Mouse (Mus musculus): ENCODE results near the gene Ccdc124.
"Not testable (repeated sequence)": the region's sequence is repeated elsewhere in the genome, so short reads cannot be mapped to it uniquely, and the experiment has no call there.

The Ccdc124 gene

GRCm38 (mm10) chr8:70895571-70896259, 22.0 kb upstream of the Ccdc124 start:
- DNase-seq (ENCODE audit: low spot score) = not testable (repeated sequence)

DNA sequence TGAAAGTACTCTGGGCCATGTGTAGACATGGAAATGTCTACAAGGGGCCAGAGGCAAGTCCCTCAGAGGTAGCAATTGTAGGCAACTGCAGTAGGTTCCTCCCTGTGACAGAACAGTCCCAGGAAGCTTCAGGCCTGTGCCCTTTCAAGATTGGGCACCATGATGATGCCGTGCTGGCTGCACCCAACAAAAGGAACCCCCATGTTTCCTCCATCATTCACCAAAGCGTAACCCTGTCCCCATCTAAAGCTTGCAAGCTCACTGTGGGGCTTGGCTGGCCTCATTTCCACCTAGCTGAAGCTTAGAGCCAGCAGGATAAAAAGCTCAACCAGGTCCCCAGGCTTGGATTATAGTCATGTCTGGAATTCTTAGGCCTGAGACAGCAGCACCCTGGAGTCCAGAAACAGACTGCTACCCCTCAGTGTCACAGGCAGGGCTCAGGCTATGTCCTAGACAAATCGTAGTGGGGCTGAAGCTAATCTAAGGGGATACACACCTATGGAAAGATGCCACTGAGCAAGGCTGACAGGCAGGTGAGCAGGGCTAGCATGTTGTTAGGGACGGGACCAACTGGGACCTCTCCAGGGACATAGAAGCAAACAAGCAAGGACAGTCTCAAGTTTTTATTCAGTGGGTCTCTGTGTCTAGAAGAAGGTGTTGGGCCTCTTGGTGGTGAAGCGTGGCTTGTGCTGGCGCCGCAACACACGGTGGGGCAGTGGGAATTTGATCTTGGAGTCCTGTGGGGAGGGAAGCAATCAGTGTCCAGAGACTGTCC, 21.2 kb upstream of the Ccdc124 start:
- DNase-seq (ENCODE audit: low spot score) = no peak

- DNase-seq (ENCODE audit: low spot score) = no peak
Measured at GRCm38 (mm10) chr8:70894385-70894720, 20.6 kb upstream of the Ccdc124 start.

DNA sequence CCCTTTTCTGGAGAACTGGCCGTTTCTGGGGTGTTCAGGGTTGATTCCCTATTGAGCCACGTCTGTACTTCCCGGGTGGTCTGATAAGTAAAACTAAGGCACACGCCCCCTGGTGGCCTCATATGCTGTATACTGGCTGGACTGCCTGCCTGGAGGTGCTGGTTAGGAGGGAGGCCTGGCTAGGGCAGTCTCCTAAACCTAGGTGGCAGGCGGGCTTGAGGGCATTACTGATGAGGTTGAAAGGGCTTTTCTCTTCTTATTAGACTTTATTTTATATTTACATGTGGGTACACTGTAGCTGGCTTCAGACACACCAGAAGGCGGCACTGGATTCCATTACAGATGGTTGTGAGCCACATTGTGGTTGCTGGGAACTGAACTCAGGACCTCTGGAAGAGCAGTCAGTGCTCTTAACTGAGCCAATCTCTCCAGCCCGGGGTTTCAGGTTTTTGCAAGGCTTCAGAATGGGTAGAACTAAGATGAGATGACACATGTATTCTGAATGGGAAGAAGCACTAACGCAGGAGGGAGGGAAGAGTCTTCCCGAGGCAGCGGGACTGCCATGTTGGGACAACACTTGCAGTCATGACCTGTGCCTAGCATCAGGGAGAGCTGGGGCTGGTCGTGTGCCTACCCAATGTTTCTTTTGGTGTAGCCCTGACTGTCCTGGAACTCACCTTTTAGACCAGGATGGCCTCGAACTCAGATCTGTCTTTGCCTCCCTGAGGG, 20.1 kb upstream of the Ccdc124 start:
- peak; percentile 64 for DNase-seq (ENCODE audit: low spot score)

- no peak for DNase-seq (ENCODE audit: low spot score)
Measured at GRCm38 (mm10) chr8:70892896-70893655, 19.3 kb upstream of the Ccdc124 start.

DNA sequence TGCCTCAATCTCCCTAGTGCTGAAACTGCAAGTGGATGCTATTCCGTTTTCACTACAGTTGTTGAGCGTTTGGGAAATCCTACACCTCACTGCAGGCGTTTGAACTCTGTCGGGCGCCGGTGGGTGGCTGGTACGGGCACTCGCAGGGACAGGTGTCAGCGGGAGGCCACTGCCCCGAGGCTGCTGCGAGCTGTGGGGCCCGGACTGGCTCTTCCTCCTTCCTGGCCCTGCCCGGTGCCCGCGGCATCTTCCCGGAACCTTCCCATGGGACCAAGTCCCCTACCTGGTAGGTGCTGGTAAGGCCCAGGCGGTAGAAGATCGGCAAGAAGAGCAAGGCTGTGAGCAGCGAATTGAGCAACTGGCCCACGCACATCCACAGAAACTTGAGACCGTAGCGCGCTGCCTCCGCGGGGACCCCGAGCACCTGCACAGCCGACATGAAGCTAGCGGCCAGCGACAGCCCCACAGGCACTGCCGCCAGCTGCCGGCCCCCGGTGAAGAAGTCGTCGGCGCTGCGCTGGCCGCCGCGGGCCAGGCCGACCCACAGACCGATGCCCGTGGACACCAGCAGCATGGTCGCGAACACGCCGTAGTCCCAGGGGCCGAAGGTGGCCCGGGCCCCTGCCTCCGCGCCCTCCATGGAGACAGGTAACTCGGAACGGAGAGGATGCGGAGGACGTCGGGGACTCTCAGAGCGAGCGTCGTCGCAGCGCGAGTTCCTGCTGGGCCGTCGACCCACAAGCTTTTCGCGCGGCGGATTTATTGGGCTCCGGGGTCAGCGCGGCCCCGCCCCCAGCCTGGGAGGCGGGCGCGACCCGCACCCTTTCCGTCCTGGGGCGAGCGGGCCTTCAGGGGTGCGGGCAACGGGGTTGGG, 18.5 kb upstream of the Ccdc124 start, which contains the start of gene Slc5a5:
Gene Slc5a5 (minus strand): TSS at position 736 of the 874 bp plus-strand sequence.
- DNase-seq (ENCODE audit: low spot score) = no peak

GRCm38 (mm10) chr8:70891356-70891755, 17.6 kb upstream of the Ccdc124 start:
- DNase-seq (ENCODE audit: low spot score) = no peak

DNA sequence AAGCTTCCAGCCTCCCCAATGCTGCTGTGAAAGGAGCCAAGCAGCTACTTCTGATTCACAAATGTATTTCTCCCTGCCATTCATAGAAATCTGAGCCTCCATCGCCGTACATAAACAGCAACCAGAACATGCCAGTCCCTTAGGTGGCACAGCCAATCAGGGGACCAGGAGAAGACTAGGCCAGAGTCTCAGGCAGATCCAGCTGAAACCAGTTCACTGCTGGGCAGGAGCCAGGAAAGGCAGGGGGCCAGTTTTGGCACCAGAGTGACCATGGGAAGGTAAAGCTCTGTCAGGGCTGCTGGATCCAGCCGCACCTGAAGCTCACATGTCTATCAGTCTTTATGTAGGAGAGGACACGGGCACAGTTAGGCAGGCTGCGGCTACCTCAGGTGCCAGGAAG, 16.9 kb upstream of the Ccdc124 start:
- DNase-seq (ENCODE audit: low spot score) = no peak

DNA sequence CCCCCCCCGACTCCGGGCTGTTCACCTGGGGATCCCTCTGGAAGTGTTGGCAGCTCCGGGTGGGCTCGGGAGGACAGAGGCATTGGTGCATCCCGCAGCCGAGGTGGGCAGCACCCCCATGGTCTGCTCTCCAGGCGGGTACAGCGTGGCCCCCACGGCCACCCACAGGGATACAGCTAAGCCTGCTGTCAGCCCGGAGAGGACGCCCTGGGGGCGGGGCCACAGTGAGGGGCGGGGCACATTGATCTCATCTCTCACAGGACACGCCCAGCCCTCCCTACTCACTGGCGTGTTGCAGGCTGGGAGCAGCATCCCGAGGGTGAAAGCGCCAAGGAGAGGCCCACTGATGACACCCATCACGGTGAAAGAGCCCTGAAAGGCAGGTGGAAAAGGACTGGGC, 13.9 kb upstream of the Ccdc124 start:
- DNase-seq (ENCODE audit: low spot score) = no peak

DNA sequence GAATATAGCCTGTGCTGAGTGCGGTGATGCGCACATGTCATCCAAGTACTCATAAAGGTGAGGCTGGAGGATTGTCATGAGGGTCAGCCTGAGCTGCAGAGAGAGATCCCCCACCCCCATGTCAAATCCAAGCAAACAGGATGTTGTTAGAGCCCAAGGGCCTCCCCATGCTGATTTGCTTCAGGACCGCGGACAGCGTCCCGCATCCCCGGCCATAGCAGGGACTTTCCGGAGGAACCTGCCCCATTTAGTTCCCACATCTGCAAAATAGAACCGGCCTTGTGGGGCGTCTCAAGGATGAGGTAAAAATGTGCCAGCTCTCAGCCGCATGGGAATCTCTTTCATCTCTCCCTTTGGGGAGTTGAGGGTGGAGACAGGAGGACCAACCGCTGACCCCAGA, 11.9 kb upstream of the Ccdc124 start:
- no peak for DNase-seq (ENCODE audit: low spot score)

- DNase-seq (ENCODE audit: low spot score) = no peak
Measured at GRCm38 (mm10) chr8:70884683-70885082, 10.9 kb upstream of the Ccdc124 start.

GRCm38 (mm10) chr8:70884186-70884585, 10.5 kb upstream of the Ccdc124 start:
- DNase-seq (ENCODE audit: low spot score) = no peak

- DNase-seq (ENCODE audit: low spot score) = no peak
Measured at GRCm38 (mm10) chr8:70880546-70880945, 6.8 kb upstream of the Ccdc124 start.

DNA sequence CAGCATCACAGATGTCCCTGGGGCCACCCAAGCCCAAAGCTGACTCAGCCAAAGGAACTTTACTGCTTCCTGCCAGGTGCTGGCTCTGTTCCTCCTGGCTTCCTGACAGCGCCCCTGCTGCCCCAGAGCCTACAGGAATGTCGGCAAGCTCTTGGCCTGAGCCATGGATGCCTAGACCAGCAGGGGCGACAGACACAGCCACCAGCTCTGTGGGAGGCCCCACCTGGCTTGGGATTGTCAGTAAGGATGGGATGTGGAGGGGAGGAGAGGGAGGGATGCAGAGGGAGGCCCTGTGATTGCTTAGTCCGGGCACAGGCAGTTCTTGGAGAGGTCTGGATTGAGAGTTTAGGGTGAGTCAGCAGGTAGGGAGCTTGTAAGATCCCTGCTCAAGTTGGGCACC, 6.4 kb upstream of the Ccdc124 start:
- no peak for DNase-seq (ENCODE audit: low spot score)

- no peak for DNase-seq (ENCODE audit: low spot score)
Measured at GRCm38 (mm10) chr8:70879500-70879899, 5.8 kb upstream of the Ccdc124 start.

DNA sequence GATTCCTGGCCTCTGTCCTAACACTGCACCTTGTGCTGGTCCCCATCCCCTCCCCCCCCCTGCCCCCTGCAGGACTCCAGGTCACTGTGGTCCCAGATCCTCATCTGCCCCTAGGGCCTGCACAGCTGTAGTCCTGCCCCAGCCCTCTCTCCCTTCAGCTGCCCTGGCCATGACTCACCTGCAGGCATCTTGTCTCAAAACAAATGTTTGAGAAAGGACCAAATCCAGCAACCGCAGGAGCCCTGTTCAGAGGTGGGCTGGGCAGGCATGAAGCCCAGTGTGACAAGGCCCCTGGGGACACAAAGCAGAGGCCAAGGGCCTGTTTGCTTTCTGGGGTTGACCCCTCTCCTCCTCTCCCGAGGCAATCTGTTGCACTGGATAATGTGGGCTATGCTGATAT, 4.4 kb upstream of the Ccdc124 start:
- no peak for DNase-seq (ENCODE audit: low spot score)

- no peak for DNase-seq (ENCODE audit: low spot score)
Measured at GRCm38 (mm10) chr8:70876382-70876781, 2.6 kb upstream of the Ccdc124 start.

DNA sequence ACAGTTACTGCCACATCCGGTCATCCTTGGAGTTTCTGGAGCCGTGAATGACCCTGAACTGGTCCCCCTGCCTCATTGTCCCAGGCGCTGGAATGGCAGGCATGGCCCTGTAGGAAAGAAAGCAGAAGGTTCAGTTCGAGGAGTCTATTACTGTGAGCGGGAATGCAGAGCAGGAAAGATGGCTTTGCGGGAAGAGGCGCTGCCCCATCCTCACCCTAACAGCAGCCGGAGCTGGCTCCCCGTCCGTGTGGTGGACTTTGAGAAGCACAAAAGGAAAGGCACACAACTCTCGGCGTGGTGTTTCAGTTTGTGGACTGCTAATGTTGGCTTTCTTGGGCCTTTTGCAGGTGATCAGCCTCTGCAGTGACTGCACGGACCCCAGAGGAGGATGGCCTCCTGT, 706 bp upstream of the Ccdc124 start:
- DNase-seq (ENCODE audit: low spot score) = no peak

DNA sequence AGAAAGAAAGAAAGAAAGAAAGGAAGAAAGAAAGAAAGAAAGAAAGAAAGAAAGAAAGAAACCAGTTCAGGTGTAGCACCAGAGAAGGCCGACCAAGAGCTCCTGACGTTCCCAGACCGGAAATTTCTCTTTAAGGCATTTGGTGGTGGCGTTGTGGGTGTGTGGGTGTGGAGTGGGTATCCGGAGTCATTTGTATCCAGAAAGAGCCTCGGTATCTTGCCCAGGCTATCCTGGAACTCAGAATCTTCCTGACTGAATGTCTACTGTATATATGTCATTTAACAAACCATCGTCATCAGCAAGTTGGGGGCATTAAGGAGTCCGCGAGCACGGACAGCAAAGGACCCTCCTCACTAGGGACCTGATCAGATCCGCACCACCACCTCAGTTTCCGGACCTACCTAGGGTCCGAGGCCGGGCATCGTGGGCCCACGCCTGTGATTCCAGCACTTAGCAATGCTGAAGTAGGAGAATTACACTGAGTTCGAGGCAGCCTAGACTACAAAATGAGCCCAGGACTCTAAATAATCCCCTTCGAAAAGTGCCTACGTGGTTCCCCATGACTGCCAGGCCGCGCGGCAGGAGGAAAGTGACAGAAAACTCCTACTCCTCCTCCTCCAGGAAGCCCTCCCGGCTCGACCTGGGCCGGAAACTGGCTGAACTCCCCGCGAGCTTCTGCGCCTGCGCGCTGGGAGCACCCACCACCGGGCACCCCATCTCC, 932 bp downstream of the Ccdc124 start:
- DNase-seq (ENCODE audit: low spot score) = no peak

- no peak for DNase-seq (ENCODE audit: low spot score)
Measured at GRCm38 (mm10) chr8:70871195-70871807, 2.4 kb downstream of the Ccdc124 start.

All from ovary, postnatal 14 days (tissue).